Mouse (Mus musculus) liver, postnatal 0 days (tissue): ENCODE measurements at regions not wholly inside any gene's neighbourhood (a gene's known extent, or its start where the extent isn't known, plus 50 kb on each side); places are given as distances from the start of the nearest gene placed in this dataset.

Experiments used
- ATAC-seq: fragments of 200-750 bp; cut with Nextera tagmentation; 2 replicates; pipeline ENCODE4 v1.8.0; 2017; ENCODE audit warnings: mild to moderate bottlenecking, moderate library complexity
- DNase-seq: peaks from one replicate; pipeline ENCODE4 v3.0.0-alpha.2; 2016
- H3K27ac ChIP-seq: fragments of 300-500 bp; sonication (generic); 2 replicates; pipeline ENCODE4 v1.5.1; 2014; ENCODE audit warnings: antibody characterized with exemption, moderate library complexity, mild to moderate bottlenecking, low read depth
- H3K27me3 ChIP-seq: fragments of 300-500 bp; sonication (generic); 2 replicates; pipeline ENCODE4 v1.6.1; 2014; ENCODE audit warnings: low read length, control low read depth, mixed read lengths; ENCODE audit not compliant: insufficient read depth
- H3K36me3 ChIP-seq: fragments of 300-500 bp; sonication (generic); replicated peaks from 2 replicates; pipeline ENCODE4 v1.6.1; 2014; ENCODE audit warnings: mild to moderate bottlenecking, control low read depth, low read length, moderate library complexity, mixed read lengths; ENCODE audit not compliant: insufficient read depth
- H3K4me1 ChIP-seq: fragments of 300-500 bp; sonication (generic); 2 replicates; pipeline ENCODE4 v1.6.1; 2014; ENCODE audit warnings: antibody characterized with exemption, mild to moderate bottlenecking, control low read depth; ENCODE audit not compliant: insufficient read depth
- H3K4me2 ChIP-seq: fragments of 300-500 bp; sonication (generic); 2 replicates; pipeline ENCODE4 v1.6.1; 2014; ENCODE audit warnings: low read depth, mild to moderate bottlenecking, low read length, moderate library complexity, mixed read lengths
- H3K4me3 ChIP-seq: fragments of 300-500 bp; sonication (generic); 2 replicates; pipeline ENCODE4 v1.5.1; 2014; ENCODE audit warnings: low read depth, low read length
- H3K9ac ChIP-seq: fragments of 300-500 bp; sonication (generic); replicated peaks from 2 replicates; pipeline ENCODE4 v1.6.1; 2014; ENCODE audit warnings: mild to moderate bottlenecking, moderate library complexity
- H3K9me3 ChIP-seq: fragments of 300-500 bp; sonication (generic); 2 replicates; pipeline ENCODE4 v1.6.1; 2016; ENCODE audit warnings: mild to moderate bottlenecking, control low read depth, low read length, mixed read lengths
- CTCF ChIP-seq: sonication (generic); IDR thresholded peaks from 2 replicates; pipeline ENCODE4 v1.5.1; 2016; ENCODE audit warnings: antibody characterized with exemption, low read depth
- EP300 ChIP-seq: IDR thresholded peaks from 2 replicates; pipeline ENCODE4 v1.6.1; 2016; ENCODE audit warnings: antibody characterized with exemption, low read depth, mild to moderate bottlenecking
- WGBS: fragments of 180-500 bp; shearing (Covaris S2); extraction: QIAGEN DNeasy Blood & Tissue Kit; methylation state at CpG from one replicate; pipeline ENCODE4 v1.1.7; 2014; ENCODE audit not compliant: insufficient replicate concordance; 5-methylcytosine and 5-hydroxymethylcytosine counted together

- TF ChIP-seq EP300 (no peak), CTCF (no peak)
- Histone ChIP-seq H3K4me2 (no peak overlapping the region), H3K4me1 (no peaks in the 10 kb centered on the region), H3K36me3 (no peaks in the 10 kb centered on the region), H3K9ac (no peak overlapping the region), H3K4me3 (no peak overlapping the region), H3K9me3 (no peaks in the 10 kb centered on the region), H3K27me3 (no peaks in the 10 kb centered on the region), H3K27ac (no peak overlapping the region)
- WGBS = 45% methylated on average over 4 of the region's 4 CpGs
- no peak for ATAC-seq
- DNase-seq = no peak
Observed at GRCm38 (mm10) chr2:108660697-108661388, 619.7 kb upstream of the Kif18a start.

DNA sequence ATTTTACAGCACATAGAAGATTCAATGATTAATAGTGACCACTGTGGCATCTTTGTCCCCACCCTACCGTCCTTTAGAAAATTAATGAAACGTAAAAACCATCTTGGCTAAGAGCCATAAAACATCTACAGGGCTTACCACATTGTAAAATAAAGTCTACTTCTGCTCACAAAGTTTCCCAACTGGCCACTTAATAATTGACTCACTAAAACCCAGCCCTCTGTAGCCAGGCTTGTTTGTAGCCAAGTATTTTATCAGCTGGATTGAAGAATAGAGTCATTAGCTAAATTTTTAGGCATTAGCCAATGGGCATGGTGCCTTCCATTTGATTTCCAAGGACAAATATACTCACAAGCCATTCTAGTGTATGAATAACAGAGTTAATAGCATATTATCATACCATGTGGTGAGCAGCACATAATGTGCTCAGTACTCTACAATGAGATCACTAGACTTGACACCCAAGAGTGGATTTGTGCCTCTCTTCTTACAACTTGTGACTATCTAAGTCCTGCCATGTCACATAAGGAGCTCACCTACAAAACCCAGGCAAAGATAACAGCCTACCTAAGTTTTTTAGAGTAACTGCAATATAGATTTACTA lies 602.7 kb upstream of the Kif18a start:
- no peak overlapping the region for H3K4me2 ChIP-seq
- TF ChIP-seq CTCF (no peak), EP300 (no peak)
- H3K9me3 ChIP-seq = no peaks in the 10 kb centered on the region
- H3K9ac ChIP-seq = no peak overlapping the region
- H3K27ac ChIP-seq = no peak overlapping the region
- WGBS = 61% methylated on average over 2 of the region's 2 CpGs
- no peaks in the 10 kb centered on the region for H3K36me3 ChIP-seq
- H3K4me1 ChIP-seq = no peaks in the 10 kb centered on the region
- DNase-seq (no peak), ATAC-seq (no peak)
- H3K4me3 ChIP-seq = no peak overlapping the region
- H3K27me3 ChIP-seq = no peaks in the 10 kb centered on the region

DNA sequence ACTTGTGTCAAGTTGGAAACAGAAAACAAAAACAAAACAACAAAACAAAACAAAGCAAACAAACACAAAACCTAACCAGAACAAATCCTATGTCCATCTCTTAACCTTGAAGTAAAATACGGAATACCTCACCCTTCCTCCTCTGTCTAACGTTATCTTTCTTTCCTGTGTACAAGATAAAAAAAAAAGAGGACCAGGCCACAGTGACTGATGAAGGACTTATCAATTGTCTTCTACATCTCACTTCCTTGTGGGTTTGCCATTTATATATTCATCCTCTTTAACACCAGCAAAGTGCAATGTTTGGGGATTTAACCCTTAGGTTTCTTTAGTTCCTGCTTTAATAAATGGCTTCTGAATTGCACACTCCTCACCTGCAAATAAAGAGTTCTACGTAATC lies 599.0 kb upstream of the Kif18a start:
- no peaks in the 10 kb centered on the region for H3K27me3 ChIP-seq
- 51% methylated on average over 3 of the region's 3 CpGs for WGBS
- TF ChIP-seq CTCF (no peak), EP300 (no peak)
- DNase-seq (no peak), ATAC-seq (no peak)
- H3K4me1 ChIP-seq = no peaks in the 10 kb centered on the region
- H3K4me3 ChIP-seq = no peak overlapping the region
- no peaks in the 10 kb centered on the region for H3K36me3 ChIP-seq
- no peak overlapping the region for H3K27ac ChIP-seq
- no peak overlapping the region for H3K4me2 ChIP-seq
- no peak overlapping the region for H3K9ac ChIP-seq
- no peaks in the 10 kb centered on the region for H3K9me3 ChIP-seq

DNA sequence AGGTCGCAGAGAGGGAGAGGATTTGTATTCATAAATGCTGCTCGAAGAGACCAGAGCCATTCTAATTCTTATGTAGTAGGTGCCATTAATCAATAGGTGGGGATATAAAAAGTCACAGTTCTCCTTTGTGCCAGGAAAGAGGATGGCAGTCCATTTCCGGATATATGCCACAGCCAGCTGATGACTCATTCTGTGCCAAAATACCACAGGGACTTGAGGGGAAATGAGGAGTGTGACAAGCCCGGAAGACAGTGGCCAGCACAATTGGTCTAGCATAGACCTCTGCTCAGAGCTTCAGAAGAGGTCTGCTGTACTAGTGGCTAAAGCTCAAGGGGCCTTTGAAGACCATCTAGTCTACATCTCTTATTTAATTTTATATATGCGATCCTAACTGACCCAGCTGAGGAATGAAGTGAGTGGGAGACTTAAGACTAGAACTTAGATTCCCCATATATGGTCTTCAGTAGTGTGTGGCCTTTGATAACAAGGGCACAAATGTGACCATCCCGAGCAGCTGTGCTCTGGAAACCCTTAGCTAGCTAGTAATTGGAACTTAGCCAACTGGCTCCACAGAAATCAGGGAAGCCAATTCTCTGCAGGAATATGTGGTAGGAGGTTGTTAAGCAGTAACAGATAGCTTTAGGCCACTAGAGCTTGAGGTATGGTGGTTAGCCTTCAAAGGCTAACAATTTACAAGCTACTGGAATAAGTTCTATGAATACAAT lies 594.4 kb upstream of the Kif18a start:
- Histone ChIP-seq H3K9ac (no peak overlapping the region), H3K4me1 (no peaks in the 10 kb centered on the region), H3K27me3 (no peaks in the 10 kb centered on the region), H3K36me3 (no peaks in the 10 kb centered on the region), H3K4me2 (no peak overlapping the region), H3K27ac (no peak overlapping the region), H3K4me3 (no peak overlapping the region), H3K9me3 (no peaks in the 10 kb centered on the region)
- no peak for ATAC-seq
- no peak for DNase-seq
- 34% methylated on average over 6 of the region's 6 CpGs for WGBS
- TF ChIP-seq CTCF (no peak), EP300 (no peak)

GRCm38 (mm10) chr2:108690091-108690490 lies 590.4 kb upstream of the Kif18a start:
- peak; percentile 66 for TF ChIP-seq CTCF
- TF ChIP-seq EP300 = no peak
- DNase-seq = peak; percentile 50

DNA sequence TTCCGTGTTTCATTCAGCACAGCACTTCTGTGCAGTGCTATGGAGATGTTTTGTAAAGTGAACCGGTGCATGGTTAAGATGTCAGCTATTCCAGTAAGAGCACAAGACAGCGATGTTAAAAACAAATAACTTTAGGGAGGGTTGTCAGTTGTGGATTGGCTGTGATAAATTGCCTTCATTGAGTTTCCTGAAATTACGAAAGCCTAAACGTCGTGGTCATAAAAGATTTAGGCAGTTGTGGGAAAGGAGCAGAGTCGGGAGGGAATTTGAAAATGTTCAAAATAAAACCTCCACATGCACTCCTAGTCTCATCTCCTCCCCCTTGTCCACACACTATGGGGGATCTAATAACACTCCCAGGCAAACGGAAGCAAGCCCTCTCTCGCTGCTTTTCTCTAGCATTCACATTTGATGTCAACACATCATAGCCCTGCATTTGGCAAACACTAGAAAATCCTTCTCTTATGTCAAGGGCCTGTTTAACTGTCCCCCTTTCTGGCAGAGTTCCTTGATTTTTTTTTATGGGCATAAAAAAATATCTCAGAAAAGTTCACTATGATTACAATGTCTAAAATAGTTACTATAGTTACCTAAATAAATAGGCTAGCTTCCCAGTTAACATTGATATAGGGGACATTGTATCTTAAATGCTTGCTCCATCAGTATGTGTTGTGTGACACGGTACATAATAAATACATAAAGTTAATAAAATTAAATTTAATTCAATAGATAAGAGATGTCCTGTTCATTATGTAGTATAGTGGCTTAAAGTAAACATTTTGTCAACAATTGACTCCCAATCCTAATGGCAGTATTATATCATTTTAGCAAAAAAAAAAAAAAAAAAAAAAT lies 589.2 kb upstream of the Kif18a start:
- TF ChIP-seq EP300 = no peak
- no peak for TF ChIP-seq CTCF
- no peak for DNase-seq

More at GRCm38 (mm10) chr2:108690091-108690490, 590.4 kb upstream of the Kif18a start:
- H3K9ac ChIP-seq = no peak overlapping the region
- WGBS = 48% methylated on average over 4 of the region's 4 CpGs
- H3K4me3 ChIP-seq = no peak overlapping the region
- no peaks in the 10 kb centered on the region for H3K4me1 ChIP-seq
- H3K9me3 ChIP-seq = no peaks in the 10 kb centered on the region
- no peak overlapping the region for H3K27ac ChIP-seq
- H3K36me3 ChIP-seq = no peaks in the 10 kb centered on the region
- H3K27me3 ChIP-seq = no peaks in the 10 kb centered on the region
- no peak overlapping the region for H3K4me2 ChIP-seq
- ATAC-seq = no peak

More for the DNA sequence above, 589.2 kb upstream of the Kif18a start:
- no peaks in the 10 kb centered on the region for H3K36me3 ChIP-seq
- 43% methylated on average over 10 of the region's 10 CpGs for WGBS
- H3K4me2 ChIP-seq = no peak overlapping the region
- no peaks in the 10 kb centered on the region for H3K4me1 ChIP-seq
- no peak for ATAC-seq
- H3K27ac ChIP-seq = no peak overlapping the region
- H3K4me3 ChIP-seq = no peak overlapping the region
- H3K9me3 ChIP-seq = no peaks in the 10 kb centered on the region
- no peak overlapping the region for H3K9ac ChIP-seq
- H3K27me3 ChIP-seq = no peaks in the 10 kb centered on the region
